Mouse (Mus musculus) liver, embryonic 11.5 days (tissue): Measurements from ENCODE around the gene Bcl9l. TPM values are rescaled to one million over a fixed set of nuclear protein-coding genes. Genes with fewer than 3 reads are reported as not detected.

Experiments used
- ATAC-seq: fragments of 200-750 bp; cut with Nextera tagmentation; replicated peaks from 2 replicates; pipeline ENCODE4 v1.8.0; 2017; ENCODE audit warnings: moderate number of reproducible peaks, mild to moderate bottlenecking, moderate TSS enrichment, moderate library complexity; ENCODE audit not compliant: low FRiP score
- DNase-seq: peaks from one replicate; pipeline ENCODE4 v3.0.0-alpha.2; 2017; ENCODE audit warnings: low spot score
- H3K27ac ChIP-seq: fragments of 300-500 bp; sonication (generic); 2 replicates; pipeline ENCODE4 v1.5.1; 2014; ENCODE audit warnings: mild to moderate bottlenecking, low read depth, low read length, control low read depth
- H3K27me3 ChIP-seq: fragments of 300-500 bp; sonication (generic); replicated peaks from 2 replicates; pipeline ENCODE4 v1.6.1; 2014; ENCODE audit warnings: low read length, mixed read lengths; ENCODE audit not compliant: control insufficient read depth, insufficient read depth
- H3K36me3 ChIP-seq: fragments of 300-500 bp; sonication (generic); 2 replicates; pipeline ENCODE4 v1.6.1; 2014; ENCODE audit warnings: mild to moderate bottlenecking, low read length, moderate library complexity, mixed read lengths; ENCODE audit not compliant: control insufficient read depth, insufficient read depth
- H3K4me1 ChIP-seq: fragments of 300-500 bp; sonication (generic); replicated peaks from 2 replicates; pipeline ENCODE4 v1.6.1; 2014; ENCODE audit warnings: low read length, mixed read lengths; ENCODE audit not compliant: control insufficient read depth, insufficient read depth
- H3K4me2 ChIP-seq: fragments of 300-500 bp; sonication (generic); 2 replicates; pipeline ENCODE4 v1.6.1; 2014; ENCODE audit warnings: mild to moderate bottlenecking, control low read depth, moderate library complexity
- H3K4me3 ChIP-seq: fragments of 300-500 bp; sonication (generic); 2 replicates; pipeline ENCODE4 v1.5.1; 2014; ENCODE audit warnings: low read depth, low read length, control low read depth
- H3K9ac ChIP-seq: fragments of 300-500 bp; sonication (generic); 2 replicates; pipeline ENCODE4 v1.6.1; 2014; ENCODE audit warnings: low read depth, low read length, control low read depth
- H3K9me3 ChIP-seq: fragments of 300-500 bp; sonication (generic); 2 replicates; pipeline ENCODE4 v1.6.1; 2016; ENCODE audit warnings: low read length, inconsistent platforms, mixed read lengths; ENCODE audit not compliant: control insufficient read depth
- WGBS: fragments of 180-500 bp; shearing (Covaris S2); extraction: QIAGEN DNeasy Blood & Tissue Kit; methylation state at CpG from one replicate; pipeline ENCODE4 v1.1.7; 2014; 5-methylcytosine and 5-hydroxymethylcytosine counted together
- polyA plus RNA-seq: library from polyadenylated mRNA; unstranded; fragments of >200 nt; fragmentation: Nextera tagmentation; extraction: Ambion mirVana; gene quantifications from 2 replicates; pipeline ENCODE4 v1.2.1, GENCODE M21; 2014

Bcl9l gene
- polyA plus RNA-seq, 1 experiment from 2014 or later = 5.0 TPM

DNA sequence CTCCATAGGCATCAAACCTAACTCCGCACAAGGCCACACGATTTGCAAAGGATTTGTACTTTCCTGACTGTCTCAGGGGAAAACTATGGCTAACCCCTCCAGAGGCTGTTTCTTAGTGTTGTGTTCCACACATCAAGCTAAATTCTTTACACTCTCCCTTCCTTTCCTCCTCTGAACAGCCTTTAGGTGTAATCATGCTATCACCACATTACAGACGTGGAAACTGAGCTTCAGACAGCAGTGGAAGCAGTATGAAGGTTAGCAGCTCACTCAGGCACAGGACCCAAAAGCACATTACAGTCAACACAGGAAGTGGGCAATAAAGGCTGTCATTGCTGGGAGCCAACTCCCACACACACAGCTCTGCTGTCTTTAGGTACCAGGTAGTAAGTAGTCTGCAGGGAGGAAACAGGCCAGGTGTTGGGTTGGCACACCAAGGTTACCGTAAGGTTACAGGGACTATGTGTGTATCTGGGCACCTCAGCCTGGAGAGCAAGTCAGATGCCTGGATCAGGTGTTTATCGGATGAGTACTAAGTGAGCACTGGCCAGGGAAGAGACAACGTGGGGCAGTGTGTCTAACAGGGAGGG is 50.5 kb downstream of the Bcl9l start:
- ATAC-seq (no peak), DNase-seq (no peak)
- H3K27me3 ChIP-seq = no peaks in the 10 kb centered on the region
- H3K4me3 ChIP-seq = no peak overlapping the region
- WGBS = 84% methylated on average over 6 of the region's 6 CpGs
- no peaks in the 10 kb centered on the region for H3K9me3 ChIP-seq
- no peaks in the 10 kb centered on the region for H3K36me3 ChIP-seq
- H3K4me2 ChIP-seq = no peak overlapping the region
- no peak overlapping the region for H3K9ac ChIP-seq
- H3K27ac ChIP-seq = no peak overlapping the region
- peaks cover 7% of the 10 kb centered on the region for H3K4me1 ChIP-seq

DNA sequence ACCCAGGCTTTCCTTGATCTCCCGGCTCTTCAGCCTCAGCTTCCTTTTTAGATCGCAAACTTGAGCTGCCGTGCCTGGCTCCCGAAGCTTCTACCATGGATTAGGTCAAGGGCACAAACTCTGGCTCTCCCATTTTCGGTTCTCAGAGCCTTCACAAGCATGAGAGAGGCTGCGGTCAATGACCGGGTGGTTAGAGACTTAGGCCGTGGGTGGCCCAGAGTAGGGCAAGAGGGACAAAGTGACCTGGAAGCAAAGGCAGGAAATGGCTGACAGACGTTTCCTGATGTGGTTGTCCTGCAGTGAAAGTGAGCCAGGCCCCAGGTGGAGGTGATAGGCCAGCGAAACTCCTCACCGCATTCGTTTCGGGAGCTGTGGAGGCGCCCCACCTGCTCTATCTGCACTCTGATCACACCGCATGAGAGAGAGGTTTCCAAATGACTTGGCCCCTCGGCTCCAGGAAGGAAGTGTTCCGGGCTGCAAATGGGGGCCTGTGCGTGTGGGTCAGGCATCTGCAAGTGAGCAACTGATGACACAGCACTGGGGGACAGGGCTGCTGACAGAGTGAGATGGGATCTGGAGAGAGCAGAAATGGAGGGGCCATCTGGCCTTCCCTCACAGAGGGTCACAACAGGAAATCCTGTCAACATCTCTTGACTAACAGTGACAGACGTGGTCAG is 55.1 kb downstream of the Bcl9l start:
- peak; percentile 62 for ATAC-seq
- H3K9ac ChIP-seq = peak overlapping the region; percentile 6; the same call in 1 of the 2 replicates
- H3K4me3 ChIP-seq = no peak overlapping the region
- H3K36me3 ChIP-seq = no peaks in the 10 kb centered on the region
- no peak for DNase-seq
- peaks cover 7% of the 10 kb centered on the region for H3K4me1 ChIP-seq
- 26% methylated on average over 19 of the region's 19 CpGs for WGBS
- peak overlapping the region; percentile 52 for H3K4me2 ChIP-seq
- H3K27ac ChIP-seq = peak overlapping the region; percentile 39; the same call in 1 of the 2 replicates
- H3K27me3 ChIP-seq = no peaks in the 10 kb centered on the region
- H3K9me3 ChIP-seq = no peaks in the 10 kb centered on the region

DNA sequence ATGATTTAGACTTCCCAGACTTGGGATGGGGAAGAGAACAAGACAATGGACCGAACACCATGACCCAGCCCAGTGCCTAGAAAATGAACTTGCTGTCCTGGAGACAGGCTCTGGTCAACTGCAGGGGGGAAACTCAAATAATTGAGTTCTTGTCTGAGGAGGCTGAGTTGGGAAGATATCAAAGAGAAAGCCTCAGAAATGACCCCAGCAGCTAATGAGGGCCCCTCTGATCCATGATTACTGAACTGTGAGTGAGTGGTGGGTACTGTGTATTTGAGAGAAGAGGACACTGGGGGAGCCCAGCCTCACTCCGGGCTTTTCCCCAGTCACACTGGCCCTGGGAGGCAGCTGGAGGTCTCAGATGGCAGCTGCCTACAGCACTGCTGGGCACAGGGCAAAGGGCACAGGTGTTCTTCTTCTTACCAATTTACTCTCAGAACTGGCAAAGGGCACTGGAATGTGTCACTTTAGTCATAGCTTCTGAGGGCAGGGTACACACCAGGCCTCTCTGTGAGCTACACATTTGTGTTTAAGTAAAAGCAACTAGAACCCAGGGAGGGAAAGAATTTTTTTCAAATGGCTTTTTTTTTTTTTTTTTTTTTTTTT is 57.3 kb downstream of the Bcl9l start:
- Histone ChIP-seq H3K4me1 (peaks cover 7% of the 10 kb centered on the region), H3K9me3 (no peaks in the 10 kb centered on the region), H3K4me3 (no peak overlapping the region), H3K27me3 (no peaks in the 10 kb centered on the region), H3K4me2 (no peak overlapping the region), H3K27ac (no peak overlapping the region), H3K36me3 (no peaks in the 10 kb centered on the region), H3K9ac (no peak overlapping the region)
- 75% methylated on average over 2 of the region's 2 CpGs for WGBS
- no peak for ATAC-seq
- no peak for DNase-seq

DNA sequence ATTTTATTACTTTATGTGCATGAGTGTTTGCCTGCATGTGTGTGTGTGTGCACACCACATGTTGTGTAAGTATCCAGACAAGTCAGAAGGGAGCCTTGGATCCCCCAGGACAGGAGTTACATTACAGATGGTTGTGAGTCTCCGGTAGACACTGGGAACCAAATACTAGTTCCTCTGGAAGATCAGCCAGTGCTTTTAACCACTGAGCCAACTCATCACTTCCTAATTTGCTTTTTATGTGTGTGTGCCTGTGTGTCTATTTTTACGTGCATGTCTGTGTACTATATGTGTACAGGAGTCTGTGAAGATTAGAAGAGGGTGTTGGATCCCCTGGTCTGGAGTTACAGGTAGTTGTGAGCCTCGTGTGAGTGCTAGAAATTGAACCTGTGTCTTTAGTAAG is 58.1 kb downstream of the Bcl9l start:
- Histone ChIP-seq H3K9me3 (no peaks in the 10 kb centered on the region), H3K4me2 (no peak overlapping the region), H3K27me3 (no peaks in the 10 kb centered on the region), H3K4me1 (peaks cover 7% of the 10 kb centered on the region), H3K36me3 (no peaks in the 10 kb centered on the region), H3K4me3 (no peak overlapping the region), H3K9ac (no peak overlapping the region), H3K27ac (no peak overlapping the region)
- ATAC-seq (no peak), DNase-seq (no peak)
- WGBS = 63% methylated on average over 3 of the region's 3 CpGs

DNA sequence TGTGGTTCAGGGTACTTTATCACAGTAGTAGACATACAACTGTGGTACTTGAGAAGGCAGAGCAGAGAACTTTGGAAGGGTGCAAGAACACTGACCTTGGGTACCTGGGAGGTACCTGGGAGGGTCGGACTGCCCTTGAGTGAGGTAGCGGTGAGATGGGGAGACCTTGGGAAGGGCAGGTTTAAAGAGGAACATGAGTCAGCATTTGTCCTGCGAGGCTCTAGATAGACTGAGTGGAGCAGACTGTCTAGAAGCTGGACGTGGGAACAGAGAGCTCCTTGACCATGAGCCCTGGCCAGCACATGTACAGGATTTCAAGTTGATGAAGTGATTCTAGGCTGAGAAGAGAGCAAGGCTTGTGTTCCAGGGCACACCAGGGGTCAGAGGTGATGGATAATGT is 59.7 kb downstream of the Bcl9l start:
- Histone ChIP-seq H3K4me3 (no peak overlapping the region), H3K4me2 (no peak overlapping the region), H3K9ac (no peak overlapping the region), H3K36me3 (no peaks in the 10 kb centered on the region), H3K27me3 (no peaks in the 10 kb centered on the region), H3K9me3 (no peaks in the 10 kb centered on the region), H3K27ac (no peak overlapping the region), H3K4me1 (peaks cover 7% of the 10 kb centered on the region)
- no peak for ATAC-seq
- 49% methylated on average over 4 of the region's 4 CpGs for WGBS
- DNase-seq = no peak

DNA sequence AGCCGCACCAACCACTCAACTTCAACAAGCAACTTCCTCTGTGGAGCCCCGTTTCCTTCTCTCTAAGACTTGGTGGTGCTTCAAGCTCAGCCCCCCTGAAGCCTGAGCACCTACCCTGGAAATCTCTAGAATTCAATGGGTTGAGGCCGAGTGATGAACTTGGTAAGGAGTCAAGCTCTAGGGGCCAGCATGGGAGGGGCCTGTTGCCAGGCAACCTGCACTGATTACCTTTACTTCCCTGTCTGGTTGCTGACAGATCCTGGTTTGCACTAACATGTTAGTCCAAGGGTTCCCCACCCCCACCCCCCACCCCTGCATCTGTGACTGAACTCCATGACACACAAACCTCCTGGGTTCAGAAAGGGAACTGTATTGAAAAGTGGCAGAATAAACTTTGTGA is 62.4 kb downstream of the Bcl9l start:
- H3K4me3 ChIP-seq = no peak overlapping the region
- no peak overlapping the region for H3K27ac ChIP-seq
- H3K4me1 ChIP-seq = no peaks in the 10 kb centered on the region
- no peak for ATAC-seq
- no peaks in the 10 kb centered on the region for H3K9me3 ChIP-seq
- no peaks in the 10 kb centered on the region for H3K36me3 ChIP-seq
- H3K9ac ChIP-seq = no peak overlapping the region
- 56% methylated on average over 3 of the region's 3 CpGs for WGBS
- H3K27me3 ChIP-seq = no peaks in the 10 kb centered on the region
- no peak overlapping the region for H3K4me2 ChIP-seq
- DNase-seq = no peak

DNA sequence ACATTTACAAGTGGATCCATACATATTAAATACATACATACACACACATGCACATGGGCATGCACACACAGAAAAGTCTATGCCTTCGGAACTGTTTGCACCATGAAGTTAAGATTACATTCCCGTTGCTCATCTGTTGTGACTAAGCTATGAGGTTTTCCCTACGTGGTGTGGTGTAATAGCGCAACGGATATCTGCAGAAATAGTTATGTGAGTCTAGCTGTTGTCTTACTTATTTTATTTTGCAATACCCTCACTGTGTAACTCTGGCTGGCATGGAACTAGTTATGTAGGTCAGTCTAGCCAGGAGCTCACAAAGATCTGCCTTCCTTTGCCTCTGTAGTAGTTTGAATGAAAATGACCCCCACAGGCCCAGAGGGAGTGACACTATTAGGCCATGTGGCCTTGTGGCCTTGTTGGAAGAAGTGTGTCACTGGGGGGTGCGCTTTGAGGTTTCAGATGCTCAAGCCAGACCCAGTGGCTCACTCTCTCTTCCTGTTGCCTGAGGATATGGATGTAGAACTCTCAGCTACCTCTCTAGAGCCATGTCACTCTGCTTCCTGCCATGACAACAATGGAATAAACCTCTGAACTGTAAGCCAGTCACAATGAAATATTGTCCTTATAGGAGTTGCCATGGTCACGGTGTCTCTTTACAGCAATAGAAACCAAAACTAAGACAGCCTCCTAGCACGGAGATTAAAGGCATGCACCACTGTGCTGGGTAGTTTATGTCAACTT is 66.0 kb downstream of the Bcl9l start:
- Histone ChIP-seq H3K36me3 (no peaks in the 10 kb centered on the region), H3K4me1 (no peaks in the 10 kb centered on the region), H3K4me2 (no peak overlapping the region), H3K27ac (no peak overlapping the region), H3K4me3 (no peak overlapping the region), H3K9me3 (no peaks in the 10 kb centered on the region), H3K9ac (no peak overlapping the region), H3K27me3 (no peaks in the 10 kb centered on the region)
- 88% methylated on average over 8 of the region's 8 CpGs for WGBS
- ATAC-seq = no peak
- no peak for DNase-seq

DNA sequence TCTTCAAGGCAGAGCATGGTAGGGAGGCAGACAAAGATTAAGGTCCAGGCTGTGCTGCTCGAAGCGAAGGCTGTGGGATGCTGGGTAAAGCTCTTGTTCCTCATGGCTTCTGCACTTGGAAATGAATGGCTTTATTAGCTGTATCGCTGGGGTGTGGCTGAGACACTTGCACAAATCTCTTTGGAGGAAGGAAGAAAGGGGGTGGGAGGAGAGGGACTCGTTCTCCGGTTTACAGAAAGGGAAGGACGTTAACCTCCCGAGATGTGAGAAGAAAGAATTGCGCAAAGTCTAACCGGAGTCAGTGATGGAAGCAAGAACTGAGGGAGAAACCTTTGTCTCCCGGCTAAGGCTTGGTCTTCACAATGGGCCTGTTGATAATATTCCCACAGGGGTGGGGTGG is 68.5 kb downstream of the Bcl9l start:
- DNase-seq = no peak
- Histone ChIP-seq H3K4me3 (no peak overlapping the region), H3K4me2 (no peak overlapping the region), H3K36me3 (no peaks in the 10 kb centered on the region), H3K9ac (no peak overlapping the region), H3K9me3 (no peaks in the 10 kb centered on the region), H3K27ac (no peak overlapping the region), H3K27me3 (no peaks in the 10 kb centered on the region), H3K4me1 (no peaks in the 10 kb centered on the region)
- WGBS = 61% methylated on average over 10 of the region's 10 CpGs
- ATAC-seq = no peak
